Mouse (Mus musculus): ENCODE results near the gene Arhgef1. TPM values are rescaled to one million over a fixed set of nuclear protein-coding genes. Genes with fewer than 3 reads are reported as not detected.
A peak's percentile ranks its signal among the peaks of the same experiment; 100 is the strongest.
"Not testable (repeated sequence)": the region's sequence is repeated elsewhere in the genome, so short reads cannot be mapped to it uniquely, and the experiment has no call there.

Gene Arhgef1
- polyA plus RNA-seq, 1 experiment from 2014 or later = 30.4 TPM

DNA sequence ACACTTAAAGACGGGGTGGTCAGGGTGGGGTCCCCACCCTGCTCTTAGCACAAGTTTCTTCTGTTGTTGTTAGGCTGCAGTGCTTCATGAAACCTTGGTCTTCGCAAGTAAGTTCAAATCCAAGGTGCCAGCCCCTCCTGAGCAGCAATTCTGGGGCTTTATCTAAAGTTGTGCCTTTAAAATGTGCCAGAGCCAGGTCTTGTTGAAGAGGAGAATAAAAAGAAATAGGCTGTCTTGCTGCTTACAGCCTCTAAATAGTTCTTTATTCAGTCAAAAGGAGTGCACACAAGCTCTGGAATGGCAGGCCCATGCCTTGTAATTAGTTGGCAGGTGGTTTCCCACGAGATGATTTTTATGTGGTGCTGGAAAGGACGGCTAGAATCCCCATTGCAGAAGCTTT, 15.6 kb upstream of the Arhgef1 start:
- 67% methylated on average over 4 of the region's 4 CpGs for WGBS (ENCODE audit: insufficient replicate concordance)
- ATAC-seq (no peak), DNase-seq (no peak)
- no peak for TF ChIP-seq CTCF (IDR thresholded peaks at IDR 0.05; ENCODE audit: low read depth)
- no peak for TF ChIP-seq EP300 (IDR thresholded peaks at IDR 0.05; ENCODE audit: low read depth)
- no peak overlapping the region for H3K4me3 ChIP-seq (ENCODE audit: low read depth, low read length)
- H3K4me2 ChIP-seq (ENCODE audit: low read depth, low read length) = peak overlapping the region; percentile 85; the same call in 1 of the 2 replicates
- peak overlapping the region; percentile 98 for H3K9ac ChIP-seq (replicated peaks)
- peak overlapping the region; percentile 39; the same call in 1 of the 2 replicates for H3K27ac ChIP-seq (ENCODE audit: low read depth)
- no peaks in the 10 kb centered on the region for H3K9me3 ChIP-seq (ENCODE audit: low read length)
- H3K36me3 ChIP-seq (replicated peaks; ENCODE audit: insufficient read depth, low read length) = peaks cover 53% of the 10 kb centered on the region
- no peaks in the 10 kb centered on the region for H3K27me3 ChIP-seq (ENCODE audit: insufficient read depth, low read length)
- H3K4me1 ChIP-seq (ENCODE audit: insufficient read depth) = peaks cover 23% of the 10 kb centered on the region

DNA sequence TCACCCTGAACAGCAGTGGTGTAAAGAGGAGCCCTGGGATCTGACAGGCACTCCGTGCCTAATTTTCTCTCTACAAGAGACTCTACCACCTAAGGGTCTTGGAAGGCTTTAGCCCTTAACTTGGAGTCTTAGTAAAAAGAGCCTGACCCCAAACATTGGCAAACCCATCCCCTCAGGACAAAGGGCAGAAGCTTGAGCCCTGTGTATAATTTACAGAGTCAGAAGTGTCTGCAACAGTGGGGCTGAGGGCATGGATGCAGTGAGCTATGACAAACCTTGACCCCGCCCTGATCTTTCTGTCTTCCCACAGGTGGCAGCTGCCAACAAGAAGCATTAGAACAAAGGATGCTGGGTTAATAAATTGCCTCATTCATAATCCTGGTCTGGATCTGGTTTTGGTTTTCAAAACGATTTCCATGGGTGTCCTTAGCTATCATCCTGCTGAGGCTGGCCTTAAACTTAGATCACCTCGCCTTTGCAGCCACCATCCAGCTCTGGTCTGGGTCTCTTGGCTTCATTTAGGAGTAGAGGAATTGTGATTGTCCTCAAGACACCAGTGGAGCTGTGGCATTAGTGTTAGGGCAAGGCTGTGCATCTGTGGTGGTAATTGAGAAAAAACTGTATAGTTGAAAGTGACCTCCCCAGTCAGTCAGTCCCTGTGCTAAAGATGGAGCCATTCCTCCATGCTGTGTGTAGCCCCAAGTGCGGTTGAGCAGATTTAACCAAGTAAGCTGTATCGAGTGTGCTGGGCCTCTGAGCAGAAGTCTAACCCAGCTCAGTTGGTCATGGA, 13.1 kb upstream of the Arhgef1 start:
- no peak overlapping the region for H3K4me2 ChIP-seq (ENCODE audit: low read depth, low read length)
- H3K27me3 ChIP-seq (ENCODE audit: insufficient read depth, low read length) = no peaks in the 10 kb centered on the region
- peak overlapping the region; percentile 53; the same call in 1 of the 2 replicates for H3K27ac ChIP-seq (ENCODE audit: low read depth)
- no peak for TF ChIP-seq EP300 (IDR thresholded peaks at IDR 0.05; ENCODE audit: low read depth)
- no peak for TF ChIP-seq CTCF (IDR thresholded peaks at IDR 0.05; ENCODE audit: low read depth)
- H3K4me1 ChIP-seq (ENCODE audit: insufficient read depth) = peaks cover 24% of the 10 kb centered on the region
- no peak for DNase-seq
- H3K9me3 ChIP-seq (ENCODE audit: low read length) = no peaks in the 10 kb centered on the region
- peaks cover 53% of the 10 kb centered on the region for H3K36me3 ChIP-seq (replicated peaks; ENCODE audit: insufficient read depth, low read length)
- H3K4me3 ChIP-seq (ENCODE audit: low read depth, low read length) = no peak overlapping the region
- ATAC-seq = no peak
- H3K9ac ChIP-seq (replicated peaks) = no peak overlapping the region
- 73% methylated on average over 6 of the region's 6 CpGs for WGBS (ENCODE audit: insufficient replicate concordance)

DNA sequence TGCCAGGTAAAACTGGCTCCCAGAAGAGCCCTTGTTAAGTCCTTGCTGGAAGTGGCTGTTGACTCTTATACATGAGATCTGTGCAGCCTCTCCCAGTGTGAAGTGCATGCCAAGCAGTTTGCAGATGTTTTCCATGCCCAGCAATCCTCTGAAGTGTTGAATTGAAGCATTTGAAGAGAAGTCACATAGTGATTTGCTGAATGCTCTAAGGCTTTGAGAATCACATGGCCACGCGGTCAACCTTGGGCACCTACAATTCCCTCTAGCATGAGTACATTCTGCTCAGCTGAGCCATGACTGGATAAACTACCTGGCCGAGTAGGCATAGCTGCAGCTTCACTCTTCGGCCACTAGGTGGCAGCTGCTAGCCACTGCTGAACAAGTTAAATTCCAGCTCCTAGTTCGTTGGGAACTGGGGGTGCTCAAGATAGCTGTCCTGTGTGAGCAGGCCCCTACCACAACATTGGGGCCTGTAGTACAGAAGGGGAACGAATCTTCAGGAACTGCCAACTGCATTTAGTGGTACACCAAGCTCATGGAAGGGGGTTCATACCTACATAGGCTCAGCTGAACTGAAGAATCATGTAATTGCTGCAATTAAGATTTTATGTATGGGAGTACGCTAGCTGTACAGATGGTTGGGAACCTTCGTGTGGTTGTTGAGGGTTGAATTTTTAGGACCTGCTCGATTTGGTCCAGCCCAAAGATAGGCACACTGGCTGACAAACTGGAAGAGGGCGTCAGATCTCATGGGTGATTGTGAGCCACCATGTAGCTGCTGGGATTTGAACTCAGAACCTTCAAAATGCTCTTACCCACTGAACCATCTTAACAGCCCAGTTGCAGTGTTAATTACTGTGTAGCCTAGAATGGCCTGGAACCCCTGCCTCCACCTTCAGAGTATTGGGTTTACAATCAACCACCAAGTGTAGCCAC, 12.2 kb upstream of the Arhgef1 start:
- H3K9ac ChIP-seq (replicated peaks) = no peak overlapping the region
- H3K4me3 ChIP-seq (ENCODE audit: low read depth, low read length) = no peak overlapping the region
- TF ChIP-seq CTCF (IDR thresholded peaks at IDR 0.05; ENCODE audit: low read depth) = peak; percentile 100
- TF ChIP-seq EP300 (IDR thresholded peaks at IDR 0.05; ENCODE audit: low read depth) = no peak
- H3K36me3 ChIP-seq (replicated peaks; ENCODE audit: insufficient read depth, low read length) = peaks cover 50% of the 10 kb centered on the region
- ATAC-seq (peak; percentile 75), DNase-seq (peak; percentile 80)
- H3K4me2 ChIP-seq (ENCODE audit: low read depth, low read length) = no peak overlapping the region
- 29% methylated on average over 10 of the region's 10 CpGs for WGBS (ENCODE audit: insufficient replicate concordance)
- no peaks in the 10 kb centered on the region for H3K27me3 ChIP-seq (ENCODE audit: insufficient read depth, low read length)
- H3K27ac ChIP-seq (ENCODE audit: low read depth) = peak overlapping the region; percentile 16; the same call in 1 of the 2 replicates
- H3K9me3 ChIP-seq (ENCODE audit: low read length) = no peaks in the 10 kb centered on the region
- H3K4me1 ChIP-seq (ENCODE audit: insufficient read depth) = peaks cover 20% of the 10 kb centered on the region

DNA sequence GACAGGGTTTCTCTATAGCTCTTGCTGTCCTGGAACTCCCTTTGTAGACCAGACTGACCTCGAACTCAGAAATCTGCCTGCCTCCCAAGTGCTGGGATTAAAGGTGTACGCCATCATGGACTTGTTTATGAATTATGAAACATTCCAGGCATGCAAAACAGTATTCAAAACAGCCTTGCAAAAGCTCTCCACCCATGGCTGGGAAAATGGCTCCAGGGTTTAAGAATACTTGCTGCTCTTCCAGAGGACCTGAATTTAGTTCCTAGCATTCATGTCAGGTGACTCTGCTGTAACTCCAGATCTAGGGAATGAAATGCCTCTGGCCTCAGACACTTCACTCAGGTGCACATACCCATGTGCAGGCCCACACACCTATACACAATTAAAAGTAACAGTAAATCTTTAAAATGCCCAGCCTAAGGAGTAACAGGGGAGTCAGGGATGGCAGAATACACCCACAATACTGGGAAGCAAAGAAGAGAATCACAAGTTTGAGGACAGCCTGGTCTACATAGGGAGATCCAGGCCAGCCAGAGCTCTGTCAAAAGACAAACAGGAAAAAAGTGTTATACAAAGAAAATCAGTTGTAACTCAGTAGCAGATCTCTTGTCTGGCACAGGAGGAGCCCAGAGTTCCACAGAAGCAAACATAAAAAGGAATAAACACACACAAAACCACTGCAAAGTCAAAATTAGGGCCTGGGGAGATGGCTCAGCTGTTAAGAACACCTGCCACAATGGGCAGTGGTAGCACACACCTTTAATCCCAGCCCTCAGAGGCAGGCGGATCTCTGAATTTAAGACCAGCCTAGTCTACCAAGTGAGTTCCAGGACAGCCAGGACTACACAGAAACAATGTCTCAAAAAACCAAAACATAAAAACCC, 11.2 kb upstream of the Arhgef1 start:
- no peak for TF ChIP-seq CTCF (IDR thresholded peaks at IDR 0.05; ENCODE audit: low read depth)
- TF ChIP-seq EP300 (IDR thresholded peaks at IDR 0.05; ENCODE audit: low read depth) = no peak
- Histone ChIP-seq H3K9me3 (ENCODE audit: low read length) (no peaks in the 10 kb centered on the region), H3K27me3 (ENCODE audit: insufficient read depth, low read length) (no peaks in the 10 kb centered on the region), H3K4me1 (ENCODE audit: insufficient read depth) (peaks cover 11% of the 10 kb centered on the region), H3K4me2 (ENCODE audit: low read depth, low read length) (no peak overlapping the region), H3K4me3 (ENCODE audit: low read depth, low read length) (no peak overlapping the region), H3K36me3 (replicated peaks; ENCODE audit: insufficient read depth, low read length) (peaks cover 41% of the 10 kb centered on the region), H3K27ac (ENCODE audit: low read depth) (peak overlapping the region; percentile 30; the same call in 1 of the 2 replicates), H3K9ac (replicated peaks) (no peak overlapping the region)
- ATAC-seq (no peak), DNase-seq (no peak)
- WGBS (ENCODE audit: insufficient replicate concordance) = 71% methylated on average over 3 of the region's 3 CpGs

DNA sequence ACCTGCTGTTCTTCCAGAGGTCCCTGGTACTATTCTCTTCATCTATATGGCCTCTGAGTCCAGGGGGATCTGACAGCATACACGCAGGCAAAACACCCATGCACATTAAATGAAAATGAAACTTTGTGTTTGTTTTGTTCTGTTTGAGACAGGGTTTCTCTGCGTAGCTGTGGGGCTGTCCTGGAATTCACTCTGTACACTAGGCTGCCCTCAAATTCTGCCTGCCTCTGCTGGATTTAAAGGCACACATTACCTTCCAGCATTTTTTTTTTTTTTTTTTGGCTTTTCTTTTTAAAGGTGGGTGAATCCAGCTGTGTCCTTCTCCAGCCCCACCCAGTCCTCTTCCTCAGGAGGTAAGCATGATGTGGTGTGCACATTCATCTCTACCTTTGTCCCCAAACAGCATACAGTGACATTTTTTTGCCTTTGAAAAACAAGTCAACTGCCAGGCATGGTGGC, 10.6 kb upstream of the Arhgef1 start:
- H3K27me3 ChIP-seq (ENCODE audit: insufficient read depth, low read length) = no peaks in the 10 kb centered on the region
- peaks cover 5% of the 10 kb centered on the region; the same call in 1 of the 2 replicates for H3K4me1 ChIP-seq (ENCODE audit: insufficient read depth)
- H3K27ac ChIP-seq (ENCODE audit: low read depth) = peak overlapping the region; percentile 30; the same call in 1 of the 2 replicates
- H3K4me3 ChIP-seq (ENCODE audit: low read depth, low read length) = no peak overlapping the region
- 55% methylated on average over 2 of the region's 2 CpGs for whole genome bisulfite sequencing (ENCODE audit: insufficient replicate concordance)
- no peak for DNase-seq
- ATAC-seq = no peak
- no peak for TF ChIP-seq EP300 (IDR thresholded peaks at IDR 0.05; ENCODE audit: low read depth)
- no peak for TF ChIP-seq CTCF (IDR thresholded peaks at IDR 0.05; ENCODE audit: low read depth)
- peaks cover 34% of the 10 kb centered on the region for H3K36me3 ChIP-seq (replicated peaks; ENCODE audit: insufficient read depth, low read length)
- no peak overlapping the region for H3K9ac ChIP-seq (replicated peaks)
- H3K4me2 ChIP-seq (ENCODE audit: low read depth, low read length) = no peak overlapping the region
- H3K9me3 ChIP-seq (ENCODE audit: low read length) = no peaks in the 10 kb centered on the region

DNA sequence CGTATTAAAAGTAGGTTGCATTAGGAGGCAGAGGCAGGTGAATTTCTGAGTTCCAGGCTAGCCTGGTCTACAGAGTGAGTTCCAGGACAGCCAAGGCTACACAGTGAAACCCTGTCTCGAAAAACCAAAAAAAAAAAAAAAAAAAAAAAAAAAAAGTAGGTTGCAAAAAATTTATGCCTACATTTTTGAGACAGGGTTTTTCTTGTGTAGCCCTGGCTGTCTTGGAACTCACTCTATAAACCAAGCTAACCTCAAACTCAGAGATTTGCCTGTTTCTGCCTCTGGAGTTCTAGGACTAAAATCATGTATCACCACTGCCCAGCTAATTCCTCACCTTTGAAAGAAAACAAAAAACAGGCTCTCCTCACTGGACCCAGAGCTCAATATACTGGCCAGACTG, 7.0 kb upstream of the Arhgef1 start:
- not testable (repeated sequence) for H3K36me3 ChIP-seq (replicated peaks; ENCODE audit: insufficient read depth, low read length); ATAC-seq; H3K4me2 ChIP-seq (ENCODE audit: low read depth, low read length); H3K9me3 ChIP-seq (ENCODE audit: low read length); H3K9ac ChIP-seq (replicated peaks); H3K27me3 ChIP-seq (ENCODE audit: insufficient read depth, low read length); DNase-seq; H3K4me1 ChIP-seq (ENCODE audit: insufficient read depth); H3K4me3 ChIP-seq (ENCODE audit: low read depth, low read length)
- 0 out of 2 replicates have a peak overlapping the region, but pooled peaks have one; percentile 55 for H3K27ac ChIP-seq (ENCODE audit: low read depth)
- 81% methylated on average over 2 of the region's 2 CpGs for WGBS (ENCODE audit: insufficient replicate concordance)
